Mouse (Mus musculus) myocyte (in vitro differentiated cells): ENCODE data around the gene Suclg2.

ENCODE experiments used
- CEBPB ChIP-seq: IDR thresholded peaks from 2 replicates; pipeline ENCODE4 v1.6.1; 2011; ENCODE audit warnings: mild to moderate bottlenecking, moderate library complexity; ENCODE audit not compliant: poor library complexity, insufficient read depth, severe bottlenecking
- E2F4 ChIP-seq: IDR thresholded peaks from one replicate; pipeline ENCODE4 v1.6.1; 2011; ENCODE audit warnings: mild to moderate bottlenecking, control low read depth, moderate library complexity; ENCODE audit not compliant: insufficient read depth
- MAX ChIP-seq: IDR thresholded peaks from one replicate; pipeline ENCODE4 v1.6.1; 2011; ENCODE audit warnings: low read depth, mild to moderate bottlenecking, control low read depth
- MYOG ChIP-seq, 3 experiments: IDR thresholded peaks; one replicate each; pipeline ENCODE4 v1.6.1; 2011; ENCODE audit warnings: control low read depth in 2 of 3, low read depth in 2 of 3, mild to moderate bottlenecking in 2 of 3; ENCODE audit not compliant: insufficient read length in 2 of 3, control insufficient read depth in 1 of 3, insufficient read depth in 1 of 3
- POLR2A ChIP-seq: IDR thresholded peaks from one replicate; pipeline ENCODE4 v1.6.1; 2011; ENCODE audit warnings: low read depth, mild to moderate bottlenecking, control low read depth, moderate library complexity; ENCODE audit not compliant: insufficient read length
- POLR2AphosphoS2 ChIP-seq: IDR thresholded peaks from one replicate; pipeline ENCODE4 v1.6.1; 2011; ENCODE audit warnings: low read depth, control low read depth; ENCODE audit not compliant: insufficient read length
- TCF12 ChIP-seq: IDR thresholded peaks from one replicate; pipeline ENCODE4 v1.6.1; 2011; ENCODE audit warnings: mild to moderate bottlenecking, control low read depth; ENCODE audit not compliant: poor library complexity, insufficient read depth, severe bottlenecking
- TCF3 ChIP-seq: IDR thresholded peaks from one replicate; pipeline ENCODE4 v1.6.1; 2011; ENCODE audit warnings: low read depth, control low read depth; ENCODE audit not compliant: insufficient read length
- USF1 ChIP-seq: IDR thresholded peaks from one replicate; pipeline ENCODE4 v1.6.1; 2011; ENCODE audit warnings: low read depth, mild to moderate bottlenecking, control low read depth, moderate library complexity

DNA sequence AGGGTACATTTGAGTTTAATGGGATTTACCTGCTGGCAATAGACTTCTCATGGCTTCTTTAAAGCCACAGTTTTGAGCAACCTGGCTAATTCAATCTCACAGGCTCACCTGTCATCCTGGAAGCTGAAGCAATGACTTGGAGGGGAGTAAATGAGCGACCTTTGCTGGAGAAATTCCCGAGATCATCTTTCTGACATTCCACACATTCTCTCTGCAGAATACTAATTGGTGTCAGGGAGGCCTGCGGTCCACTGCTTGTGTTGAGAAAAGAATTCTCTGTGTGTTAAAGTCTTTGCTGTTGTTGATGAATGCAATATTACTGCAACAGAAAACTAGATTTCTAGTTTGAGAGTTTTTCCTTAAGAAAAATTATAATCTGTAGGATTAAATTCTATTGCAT, 39.3 kb downstream of the Suclg2 start:
- TF ChIP-seq E2F4 (no peak), POLR2A (no peak), USF1 (no peak), MYOG (IDR thresholded peaks at IDR 0.05; ENCODE audit: control insufficient read depth in 1 of 3, insufficient read depth in 1 of 3, insufficient read length in 2 of 3, low read depth in 2 of 3) (no peak), TCF3 (no peak), POLR2AphosphoS2 (no peak), MAX (no peak), CEBPB (no peak), TCF12 (no peak)
